Mouse (Mus musculus) MEL (cell line): Measurements from ENCODE around the gene Il6st. TPM values are rescaled to one million over a fixed set of nuclear protein-coding genes. Genes with fewer than 3 reads are reported as not detected.

ENCODE experiments used
- DNase-seq: peaks from one replicate; pipeline ENCODE4 v3.0.0; 2011; ENCODE audit warnings: low read depth, low spot score
- H3K27ac ChIP-seq: 2 replicates; pipeline ENCODE4 v1.5.1; 2012; ENCODE audit warnings: low read depth, mild to moderate bottlenecking, control low read depth, low read length, moderate library complexity; ENCODE audit not compliant: control insufficient read depth
- H3K27me3 ChIP-seq, 2 experiments: fragments of 150-350 bp in 1 of 2; sonication (generic) in 1 of 2; 2 replicates each; pipeline ENCODE4 v1.6.1; 2012; ENCODE audit warnings: low read length in 2 of 2, mild to moderate bottlenecking in 2 of 2, improper control_type of control experiment in 1 of 2, moderate library complexity in 1 of 2; ENCODE audit not compliant: insufficient read depth in 2 of 2, control insufficient read depth in 1 of 2
- H3K36me3 ChIP-seq, 2 experiments: 2 replicates each; pipeline ENCODE4 v1.6.1; 2012 to 2014; ENCODE audit warnings: low read length in 2 of 2, improper control_type of control experiment in 1 of 2, inconsistent platforms in 1 of 2, mild to moderate bottlenecking in 1 of 2; ENCODE audit not compliant: insufficient read depth in 2 of 2, control insufficient read depth in 1 of 2
- H3K4me1 ChIP-seq, 2 experiments: fragments of 150-350 bp in 1 of 2; sonication (generic) in 1 of 2; 2 replicates each; pipeline ENCODE4 v1.6.1; 2012; ENCODE audit warnings: low read length in 2 of 2, improper control_type of control experiment in 1 of 2, mild to moderate bottlenecking in 1 of 2; ENCODE audit not compliant: insufficient read depth in 2 of 2, control insufficient read depth in 1 of 2
- H3K4me3 ChIP-seq, 2 experiments: fragments of 150-350 bp in 1 of 2; sonication (generic) in 1 of 2; 2 replicates each; pipeline ENCODE4 v1.5.1; 2012; ENCODE audit warnings: low read depth in 2 of 2, low read length in 2 of 2, mild to moderate bottlenecking in 2 of 2, moderate library complexity in 2 of 2, control low read depth in 1 of 2, improper control_type of control experiment in 1 of 2; ENCODE audit not compliant: control insufficient read depth in 1 of 2, insufficient read depth in 1 of 2
- H3K79me2 ChIP-seq: 2 replicates; pipeline ENCODE4 v1.6.1; 2012; ENCODE audit warnings: mild to moderate bottlenecking, low read length, moderate library complexity; ENCODE audit not compliant: control insufficient read depth, poor library complexity, insufficient read depth
- H3K9ac ChIP-seq: 2 replicates; pipeline ENCODE4 v1.6.1; 2012; ENCODE audit warnings: low read depth, mild to moderate bottlenecking, control low read depth, low read length, moderate library complexity; ENCODE audit not compliant: control insufficient read depth, poor library complexity, severe bottlenecking
- H3K9me3 ChIP-seq: fragments of 150-350 bp; sonication (generic); replicated peaks from 2 replicates; pipeline ENCODE4 v1.6.1; 2012; ENCODE audit warnings: mild to moderate bottlenecking, low read length, improper control_type of control experiment, moderate library complexity; ENCODE audit not compliant: insufficient read depth
- CHD1 ChIP-seq: IDR thresholded peaks from 2 replicates; pipeline ENCODE4 v1.6.1; 2012; ENCODE audit warnings: low read depth, mild to moderate bottlenecking, inconsistent platforms, low read length, improper control_type of control experiment
- E2F4 ChIP-seq: IDR thresholded peaks from 2 replicates; pipeline ENCODE4 v1.6.1; 2011; ENCODE audit warnings: low read depth, low read length, improper control_type of control experiment, borderline replicate concordance
- ELF1 ChIP-seq: IDR thresholded peaks from 2 replicates; pipeline ENCODE4 v1.6.1; 2014; ENCODE audit warnings: low read depth, mild to moderate bottlenecking, inconsistent platforms, low read length, improper control_type of control experiment, moderate library complexity
- EP300 ChIP-seq, 2 experiments: IDR thresholded peaks; 2 replicates each; pipeline ENCODE4 v1.6.1; 2011; ENCODE audit warnings: improper control_type of control experiment in 2 of 2, low read length in 2 of 2, low read depth in 1 of 2, mild to moderate bottlenecking in 1 of 2
- ETS1 ChIP-seq: IDR thresholded peaks from 2 replicates; pipeline ENCODE4 v1.6.1; 2012; ENCODE audit warnings: low read depth, mild to moderate bottlenecking, inconsistent platforms, low read length, improper control_type of control experiment, moderate library complexity
- HCFC1 ChIP-seq: IDR thresholded peaks from 2 replicates; pipeline ENCODE4 v1.6.1; 2012; ENCODE audit warnings: low read depth, mild to moderate bottlenecking, inconsistent platforms, low read length, improper control_type of control experiment, moderate library complexity
- MAX ChIP-seq: IDR thresholded peaks from 2 replicates; pipeline ENCODE4 v1.6.1; 2011; ENCODE audit warnings: low read length, improper control_type of control experiment
- MAZ ChIP-seq: IDR thresholded peaks from 2 replicates; pipeline ENCODE4 v1.6.1; 2012; ENCODE audit warnings: low read depth, mild to moderate bottlenecking, inconsistent platforms, low read length, improper control_type of control experiment
- MXI1 ChIP-seq: IDR thresholded peaks from 2 replicates; pipeline ENCODE4 v1.6.1; 2011; ENCODE audit warnings: mild to moderate bottlenecking, low read depth, low read length, improper control_type of control experiment
- MYC ChIP-seq: IDR thresholded peaks from 2 replicates; pipeline ENCODE4 v1.6.1; 2011; ENCODE audit warnings: low read depth, mild to moderate bottlenecking, low read length, improper control_type of control experiment, moderate library complexity
- POLR2AphosphoS5 ChIP-seq: IDR thresholded peaks from 2 replicates; pipeline ENCODE4 v1.6.1; 2012; ENCODE audit warnings: low read depth, borderline replicate concordance, mild to moderate bottlenecking, inconsistent platforms, low read length, moderate library complexity, mixed read lengths
- SIN3A ChIP-seq: IDR thresholded peaks from 2 replicates; pipeline ENCODE4 v1.6.1; 2012; ENCODE audit warnings: low read length, improper control_type of control experiment, inconsistent platforms
- SMC3 ChIP-seq: IDR thresholded peaks from 2 replicates; pipeline ENCODE4 v1.6.1; 2011; ENCODE audit warnings: low read depth, low read length, improper control_type of control experiment
- TAL1 ChIP-seq: IDR thresholded peaks from 2 replicates; pipeline ENCODE4 v1.6.1; 2012; ENCODE audit warnings: mild to moderate bottlenecking, inconsistent platforms, low read length, moderate library complexity, mixed read lengths
- TBP ChIP-seq: IDR thresholded peaks from 2 replicates; pipeline ENCODE4 v1.8.0; 2011; ENCODE audit warnings: low read depth, low read length, improper control_type of control experiment
- TCF12 ChIP-seq: IDR thresholded peaks from 2 replicates; pipeline ENCODE4 v1.6.1; 2014; ENCODE audit warnings: low read depth, mild to moderate bottlenecking, inconsistent platforms, low read length, improper control_type of control experiment, moderate library complexity
- USF2 ChIP-seq, 2 experiments: IDR thresholded peaks; 2 replicates each; pipeline ENCODE4 v1.6.1; 2011 to 2012; ENCODE audit warnings: improper control_type of control experiment in 2 of 2, low read length in 2 of 2, borderline replicate concordance in 1 of 2, inconsistent platforms in 1 of 2, low read depth in 1 of 2, mild to moderate bottlenecking in 1 of 2; ENCODE audit not compliant: insufficient read depth in 1 of 2
- ZNF384 ChIP-seq: IDR thresholded peaks from 2 replicates; pipeline ENCODE4 v1.6.1; 2012; ENCODE audit warnings: low read depth, mild to moderate bottlenecking, inconsistent platforms, low read length, improper control_type of control experiment
- polyA plus RNA-seq, 2 experiments: library from polyadenylated mRNA; stranded (reverse) in 1 of 2; unstranded in 1 of 2; fragments of >175 nt in 1 of 2; fragments of >200 nt in 1 of 2; gene quantifications; 2 replicates each; pipeline versions ENCODE4 v1.2.1 to v1.2.4; 2012; ENCODE audit warnings: low replicate concordance in 2 of 2, low read depth in 1 of 2; ENCODE audit not compliant: insufficient read length in 2 of 2, insufficient read depth in 1 of 2, missing spikeins in 1 of 2
- total RNA-seq: library from RNA; depleted of rRNA; stranded (reverse); fragments of 300-350 nt; gene quantifications from 2 replicates; pipeline ENCODE4 v1.2.3, GENCODE M21; 2012

Il6st gene
- total and polyA plus RNA-seq, 3 experiments, result 1.7 to 3.7 TPM; not detected in 1

- no peak overlapping the region for H3K4me3 ChIP-seq
- H3K9me3 ChIP-seq, result no peaks in the 10 kb centered on the region
- no peaks in the 10 kb centered on the region for H3K4me1 ChIP-seq
- no peaks in the 10 kb centered on the region for H3K27me3 ChIP-seq
- H3K9ac ChIP-seq, result no peak overlapping the region
- no peak for DNase-seq
- TF ChIP-seq ELF1 (no peak), ZNF384 (no peak), SIN3A (no peak), SMC3 (no peak), EP300 (IDR thresholded peaks at IDR 0.05; ENCODE audit: low read depth in 1 of 2, low read length in 2 of 2) (no peak), TCF12 (no peak), MAX (no peak), CHD1 (no peak), TAL1 (no peak)
- H3K79me2 ChIP-seq, result no peaks in the 10 kb centered on the region
- H3K36me3 ChIP-seq, result no peaks in the 10 kb centered on the region
- no peak overlapping the region for H3K27ac ChIP-seq
Observed at GRCm38 (mm10) chr13:112483015-112483414, 19.1 kb downstream of the Il6st start.

- Histone ChIP-seq H3K79me2 (no peaks in the 10 kb centered on the region), H3K9me3 (no peaks in the 10 kb centered on the region), H3K9ac (no peak overlapping the region), H3K27me3 (no peaks in the 10 kb centered on the region), H3K4me1 (peaks cover 4 to 5% of the 10 kb centered on the region in 2 experiments; a peak in 2 of 4 replicates), H3K27ac (no peak overlapping the region), H3K4me3 (no peak overlapping the region), H3K36me3 (peaks cover 0 to 8% of the 10 kb centered on the region in 2 experiments; a peak in 2 of 4 replicates)
- no peak for TF ChIP-seq MXI1
- TF ChIP-seq SMC3, result no peak
- no peak for TF ChIP-seq POLR2AphosphoS5
- TF ChIP-seq HCFC1, result no peak
- TF ChIP-seq MYC, result no peak
- TF ChIP-seq TAL1, result no peak
- TF ChIP-seq MAZ, result no peak
- no peak for TF ChIP-seq ETS1
- no peak for TF ChIP-seq E2F4
- TF ChIP-seq TBP, result no peak
- no peak for TF ChIP-seq USF2 (IDR thresholded peaks at IDR 0.05; ENCODE audit: borderline replicate concordance in 1 of 2, insufficient read depth in 1 of 2, low read depth in 1 of 2, low read length in 2 of 2)
- no peak for TF ChIP-seq EP300 (IDR thresholded peaks at IDR 0.05; ENCODE audit: low read depth in 1 of 2, low read length in 2 of 2)
- no peak for DNase-seq
Observed at GRCm38 (mm10) chr13:112486236-112486635, 22.4 kb downstream of the Il6st start.
